Mouse (Mus musculus): ENCODE data around the gene Knop1.

The Knop1 gene

DNA sequence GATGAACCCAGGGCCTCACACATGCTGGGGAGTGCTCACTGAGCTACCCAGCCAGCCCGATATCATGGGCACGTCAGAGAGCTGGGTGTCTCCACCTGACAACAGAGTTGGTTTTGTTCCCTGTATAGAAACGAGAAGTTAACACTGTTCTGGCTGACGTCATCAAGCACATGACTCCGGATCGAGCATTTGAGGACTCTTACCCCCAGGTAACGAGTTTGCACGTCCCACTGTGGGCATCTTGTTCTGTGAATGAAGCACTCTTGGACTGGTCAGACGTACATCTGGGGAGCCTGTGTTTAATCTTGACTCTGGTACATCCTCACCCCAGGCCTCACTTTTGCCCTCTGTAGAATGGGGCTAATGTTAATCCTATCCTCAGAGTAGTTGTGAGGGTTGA, 59.2 kb downstream of the Knop1 start:
- peak; percentile 90 for DNase-seq

DNA sequence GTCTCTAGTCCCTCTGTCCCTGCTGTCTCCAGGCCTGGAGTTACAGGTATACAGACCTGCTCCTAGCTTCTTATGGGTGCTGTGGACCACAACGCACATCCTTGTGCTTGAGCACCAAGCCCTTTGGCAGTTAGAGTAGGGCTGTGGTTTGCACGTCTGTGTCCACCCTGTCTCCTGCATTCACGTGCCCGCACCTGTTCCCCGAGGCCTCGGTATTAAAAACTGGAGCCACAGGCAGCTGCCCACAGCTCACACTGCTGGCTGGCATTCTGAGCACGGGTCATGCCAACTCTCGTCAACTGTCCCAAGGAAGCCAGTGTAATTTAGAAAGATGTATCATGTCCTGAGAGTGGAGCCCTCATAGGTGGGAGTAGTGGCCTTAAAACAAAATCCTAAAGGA, 60.3 kb downstream of the Knop1 start:
- DNase-seq: no peak

DNA sequence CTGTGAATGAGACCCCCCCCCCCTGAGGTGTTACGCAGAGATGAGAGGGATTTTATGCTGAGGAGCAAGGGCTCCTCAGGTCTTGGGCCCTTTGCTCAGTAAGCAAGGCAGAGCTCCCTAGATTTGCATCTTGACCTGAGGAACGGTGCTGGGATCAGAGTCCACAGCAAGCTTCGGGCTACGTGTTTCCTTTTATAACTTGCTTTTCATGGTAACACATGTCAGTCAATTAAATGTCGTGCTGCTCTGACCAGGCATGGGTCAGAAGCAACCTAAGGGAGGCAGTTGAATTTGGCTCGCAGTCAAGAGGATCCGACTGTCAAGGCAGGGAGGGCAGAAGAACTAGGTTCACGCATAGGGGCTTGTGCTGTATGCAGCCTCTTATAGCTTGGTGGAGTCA, 62.2 kb downstream of the Knop1 start:
- DNase-seq: no peak

All from heart, adult 11 months (tissue).